Mouse (Mus musculus): ENCODE measurements around the gene Thoc2. TPM values are rescaled to one million over a fixed set of nuclear protein-coding genes. Genes with fewer than 3 reads are reported as not detected.
"Not testable (repeated sequence)": the region's sequence is repeated elsewhere in the genome, so short reads cannot be mapped to it uniquely, and the experiment has no call there.

Gene Thoc2
- 63.3 and 83.0 TPM in 2 replicates for total RNA-seq (2014; fragmentation: Nextera tagmentation)
- 80.7 and 88.1 TPM in 2 replicates for total RNA-seq (2017)

DNA sequence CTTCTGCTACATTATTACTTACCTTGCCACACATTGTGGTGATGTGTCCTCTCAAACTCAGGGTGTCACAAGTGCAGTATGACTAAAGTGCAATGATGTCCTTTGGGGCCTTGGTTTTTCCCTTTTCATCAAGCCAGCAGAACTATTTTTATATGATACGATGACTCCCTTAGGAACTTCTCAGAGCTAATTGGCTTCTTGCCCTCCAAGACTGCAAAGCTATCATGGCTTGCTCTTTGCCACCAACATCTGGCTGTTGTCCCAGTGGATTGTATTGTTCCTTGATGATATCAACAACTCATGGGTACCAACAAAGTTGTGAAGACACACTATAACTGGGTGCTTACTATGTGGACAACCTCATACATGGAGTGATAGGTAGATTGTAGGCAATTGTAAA lies at the start of gene Thoc2:
Gene Thoc2, minus strand, starts transcription at position 101 of the 400 bp plus-strand sequence.
- no peak for ATAC-seq (replicated peaks; ENCODE audit: poor library complexity, severe bottlenecking)

DNA sequence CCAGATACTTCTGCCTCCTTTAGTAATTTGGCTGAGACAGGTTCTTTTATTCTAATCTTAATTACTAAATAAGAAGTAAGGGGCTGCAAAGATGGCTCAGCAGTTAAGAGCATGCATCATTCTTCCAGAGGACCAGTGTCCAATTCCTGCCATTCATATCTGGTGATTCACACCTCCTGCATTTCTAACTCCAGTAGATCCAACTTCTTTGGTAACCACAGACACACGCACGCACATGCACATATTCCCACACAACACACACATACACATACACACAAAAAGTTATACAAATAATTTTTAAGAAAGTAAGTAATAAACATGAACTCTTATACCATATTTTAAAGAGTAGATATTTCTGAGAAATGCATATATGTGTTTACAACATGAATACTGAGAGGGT lies 49.6 kb upstream of the Thoc2 start:
- no peak for ATAC-seq (replicated peaks; ENCODE audit: poor library complexity, severe bottlenecking)

DNA sequence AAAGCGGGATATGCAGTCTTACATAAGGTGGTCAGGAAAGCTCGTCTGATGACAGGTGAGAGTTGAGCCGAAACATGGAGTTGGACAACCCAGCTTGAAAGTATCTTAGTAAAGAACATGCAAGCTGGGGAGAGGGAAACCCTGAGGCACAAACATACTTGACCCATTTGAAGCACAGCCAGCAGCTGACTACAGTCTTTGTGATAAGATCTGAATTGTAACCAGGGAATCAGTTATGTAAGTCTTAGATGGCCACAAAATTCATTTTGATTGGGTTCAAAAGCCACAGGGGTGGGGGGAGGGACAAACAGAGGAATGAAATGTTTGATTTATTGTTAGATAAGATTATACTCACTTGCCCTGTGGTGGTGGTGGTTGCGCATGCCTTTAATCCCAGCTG lies 48.9 kb upstream of the Thoc2 start:
- ATAC-seq (replicated peaks; ENCODE audit: poor library complexity, severe bottlenecking): no peak; the same call in 1 of the 2 replicates

DNA sequence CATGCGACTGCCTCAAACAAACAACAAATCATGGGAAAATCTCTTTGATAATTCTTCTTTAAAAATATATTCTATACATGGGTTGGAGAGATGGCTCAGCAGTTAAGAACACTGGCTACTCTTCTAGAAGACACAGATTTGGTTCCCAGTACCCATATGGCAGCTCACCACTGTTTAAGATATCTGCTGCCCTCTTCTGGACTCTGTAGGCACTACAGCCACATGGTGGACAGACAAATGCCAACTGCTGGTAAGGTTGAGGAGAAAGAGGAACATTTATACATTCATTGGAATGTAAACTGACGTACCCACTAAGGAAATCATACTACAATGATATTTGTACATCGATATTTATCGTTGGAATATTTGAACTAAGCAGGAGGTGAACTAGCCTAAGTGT lies 36.7 kb upstream of the Thoc2 start:
- peak; percentile 53 for ATAC-seq (replicated peaks; ENCODE audit: poor library complexity, severe bottlenecking)

DNA sequence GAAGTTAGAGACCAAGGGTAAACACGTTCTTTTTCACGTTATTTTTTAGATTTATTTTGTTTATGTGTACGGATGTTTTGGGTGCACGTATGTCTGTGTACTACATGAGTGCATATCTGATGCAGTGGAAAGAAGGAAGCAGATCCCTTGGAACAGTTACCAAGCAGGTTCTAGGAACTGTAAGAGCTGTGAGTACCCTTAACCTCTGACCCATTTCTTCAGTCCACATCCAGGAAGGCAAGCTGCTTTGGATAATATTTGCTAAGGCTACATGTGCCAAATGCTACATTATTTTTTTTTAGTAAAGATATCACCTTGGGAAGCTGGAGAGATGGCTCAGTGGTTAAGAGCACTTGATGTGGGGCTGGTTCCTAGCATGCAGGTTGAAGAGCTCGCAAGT lies 21.4 kb upstream of the Thoc2 start:
- no peak for ATAC-seq (replicated peaks; ENCODE audit: poor library complexity, severe bottlenecking)

DNA sequence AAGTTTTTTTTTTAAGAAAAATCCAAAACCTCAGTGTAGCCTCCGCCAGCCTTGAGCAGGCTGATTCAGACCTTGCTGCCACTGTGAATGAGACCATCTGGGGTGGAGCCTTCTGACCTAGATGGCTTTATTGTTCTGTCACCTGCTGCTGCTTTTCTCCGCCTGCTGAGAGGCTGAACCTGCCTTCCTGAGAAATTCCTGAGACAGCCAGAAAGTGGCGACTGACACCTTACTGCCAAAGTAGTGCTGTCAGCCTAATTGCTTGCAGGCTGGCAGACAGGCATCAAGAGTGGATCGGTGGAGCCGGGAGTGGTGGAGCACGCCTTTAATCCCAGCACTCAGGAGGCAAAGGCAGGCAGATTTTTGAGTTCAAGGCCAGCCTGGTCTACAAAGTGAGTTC lies 11.3 kb upstream of the Thoc2 start:
- ATAC-seq (replicated peaks; ENCODE audit: poor library complexity, severe bottlenecking): not testable (repeated sequence)

DNA sequence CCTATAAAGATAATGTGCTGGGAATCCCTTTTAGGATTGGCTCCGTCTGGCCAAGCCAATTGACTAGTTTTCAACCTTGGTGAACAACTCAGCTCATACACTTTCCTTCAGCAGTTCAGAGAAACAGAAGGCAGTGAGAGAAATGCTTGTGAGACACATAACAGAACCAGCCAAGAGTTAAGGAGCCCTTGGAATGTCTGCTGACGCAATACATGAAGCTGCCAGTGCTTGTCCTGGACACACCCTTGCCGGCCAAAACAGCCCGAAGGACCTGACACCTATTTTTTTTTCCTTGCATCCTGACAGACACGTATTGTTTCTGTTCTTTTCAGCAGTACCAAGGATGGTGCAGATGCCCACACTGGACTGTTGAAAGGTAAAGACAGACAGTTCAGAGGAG lies 4.2 kb upstream of the Thoc2 start:
- no peak for ATAC-seq (replicated peaks; ENCODE audit: poor library complexity, severe bottlenecking)

DNA sequence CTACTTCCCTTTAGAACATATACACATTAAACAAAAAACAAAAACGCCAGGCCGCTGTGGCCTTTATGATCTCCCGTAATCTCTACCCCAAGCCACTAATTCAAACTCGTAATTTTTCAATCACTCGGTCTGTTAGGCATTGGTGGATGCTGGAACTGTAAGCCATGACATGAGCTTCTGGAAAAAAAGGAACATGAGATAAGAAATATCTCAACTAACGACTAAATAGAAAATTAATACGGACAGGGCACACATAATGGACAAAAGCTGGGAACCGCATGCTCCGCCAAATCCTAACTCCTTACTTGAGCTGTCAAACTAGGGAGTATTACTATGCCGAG lies 8.4 kb downstream of the Thoc2 start:
- ATAC-seq (replicated peaks; ENCODE audit: poor library complexity, severe bottlenecking): no peak

DNA sequence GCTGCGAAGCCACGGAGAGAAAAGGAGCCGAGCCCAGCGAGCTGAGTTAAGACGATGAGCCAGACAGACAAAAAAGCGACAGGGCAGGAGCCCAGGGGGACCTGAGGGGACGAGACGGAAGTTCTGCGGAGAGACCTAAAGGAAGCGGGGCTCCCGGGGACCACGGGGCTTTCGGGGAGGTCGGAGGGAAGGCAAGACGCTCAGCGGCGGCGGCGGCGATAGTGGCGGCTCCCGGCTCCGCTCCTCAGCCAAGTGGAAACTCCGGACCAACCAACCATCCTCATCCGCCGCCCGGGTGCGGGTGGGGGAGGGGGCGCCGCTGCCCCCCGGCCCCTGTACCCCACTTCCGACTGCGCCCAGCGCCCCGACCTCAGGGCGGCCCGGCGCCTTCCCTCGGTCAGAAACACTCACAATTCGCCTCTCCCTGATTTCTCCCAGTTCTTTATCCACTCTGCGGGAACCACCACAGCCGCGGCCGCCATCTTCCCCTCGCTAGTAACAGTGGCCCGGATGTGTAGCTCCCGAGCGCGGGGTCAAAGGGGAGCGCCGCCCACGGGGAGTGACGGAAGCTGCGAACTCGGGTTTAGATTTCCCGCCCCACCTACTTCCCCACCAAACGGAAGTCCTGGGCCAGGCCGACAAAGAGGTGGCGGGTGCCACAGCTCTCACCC lies 8.9 kb downstream of the Thoc2 start:
- ATAC-seq (replicated peaks; ENCODE audit: poor library complexity, severe bottlenecking): peak; percentile 98

DNA sequence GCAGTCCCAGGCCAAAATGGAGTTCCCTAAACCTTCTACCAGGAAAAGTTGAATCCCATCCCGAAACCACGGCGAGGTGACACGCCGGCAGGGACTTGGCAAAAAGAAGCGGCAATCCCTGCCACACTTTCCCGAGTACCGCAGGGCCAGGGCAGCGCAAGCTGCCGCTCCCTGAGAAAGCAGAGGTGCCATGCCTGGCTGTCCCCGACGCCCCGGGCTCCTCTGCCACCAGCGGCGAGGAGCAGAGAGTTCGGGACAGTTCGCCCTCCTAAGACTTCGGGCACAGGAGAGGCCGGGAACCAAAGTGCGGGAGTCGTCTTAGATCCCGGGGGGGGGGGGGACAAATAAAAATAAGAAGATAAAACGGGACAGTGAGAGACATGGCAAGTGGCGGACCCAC lies 9.5 kb downstream of the Thoc2 start:
- peak; percentile 16; the same call in 1 of the 2 replicates for ATAC-seq (replicated peaks; ENCODE audit: poor library complexity, severe bottlenecking)

DNA sequence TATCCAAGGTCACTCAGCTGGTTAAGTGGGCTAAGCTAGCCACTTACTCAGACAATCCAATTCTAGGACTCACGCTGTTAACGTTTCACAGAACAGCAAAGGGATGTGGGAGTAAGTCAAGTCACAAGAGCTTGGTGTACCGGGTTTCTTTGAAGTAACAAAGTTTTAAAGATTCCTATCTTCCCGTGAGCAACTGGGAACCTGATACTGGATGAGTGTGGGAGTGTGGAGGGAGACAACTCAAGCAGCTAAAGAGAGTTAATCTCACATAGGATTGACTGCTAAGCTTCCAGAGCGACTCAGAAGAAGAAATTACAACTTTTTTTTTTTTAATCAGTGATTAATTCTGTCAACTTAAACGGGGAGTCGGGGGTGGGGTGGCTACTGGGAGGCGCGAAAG lies 10.0 kb downstream of the Thoc2 start:
- ATAC-seq (replicated peaks; ENCODE audit: poor library complexity, severe bottlenecking): no peak

DNA sequence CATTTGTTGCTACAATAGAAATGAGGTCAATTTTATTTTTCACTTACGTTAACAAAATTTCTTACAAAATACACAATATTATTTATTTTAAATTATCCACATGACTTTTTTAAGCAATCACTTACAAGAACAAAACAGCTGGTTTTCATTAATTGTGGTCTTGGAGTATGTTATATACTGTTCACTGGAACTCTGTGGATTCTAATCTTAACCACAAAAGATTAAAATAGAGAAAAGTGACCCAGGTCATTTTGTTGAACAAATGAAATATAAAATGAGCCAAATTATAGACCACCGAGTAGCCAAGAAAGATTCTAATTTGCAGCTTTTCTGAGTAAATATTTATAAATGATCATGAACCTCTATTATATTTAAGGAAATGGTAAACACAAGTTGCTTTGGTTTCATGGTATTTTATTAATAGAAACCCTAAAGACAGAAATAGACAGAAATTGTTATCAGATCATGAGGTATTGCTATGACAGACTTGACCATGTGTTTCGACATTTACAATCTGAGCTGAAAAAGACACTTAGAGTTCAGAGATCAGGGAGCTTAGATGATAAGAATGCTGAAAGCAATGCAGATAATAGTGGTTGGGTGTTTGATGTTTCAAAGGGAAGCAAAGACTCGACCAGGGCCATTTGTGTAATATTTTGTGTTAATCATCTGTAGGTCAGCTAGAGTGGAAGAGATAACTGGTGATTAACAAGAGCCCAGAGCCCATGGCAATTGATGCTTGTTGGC lies 35.5 kb downstream of the Thoc2 start:
- no peak for ATAC-seq (replicated peaks; ENCODE audit: poor library complexity, severe bottlenecking)

DNA sequence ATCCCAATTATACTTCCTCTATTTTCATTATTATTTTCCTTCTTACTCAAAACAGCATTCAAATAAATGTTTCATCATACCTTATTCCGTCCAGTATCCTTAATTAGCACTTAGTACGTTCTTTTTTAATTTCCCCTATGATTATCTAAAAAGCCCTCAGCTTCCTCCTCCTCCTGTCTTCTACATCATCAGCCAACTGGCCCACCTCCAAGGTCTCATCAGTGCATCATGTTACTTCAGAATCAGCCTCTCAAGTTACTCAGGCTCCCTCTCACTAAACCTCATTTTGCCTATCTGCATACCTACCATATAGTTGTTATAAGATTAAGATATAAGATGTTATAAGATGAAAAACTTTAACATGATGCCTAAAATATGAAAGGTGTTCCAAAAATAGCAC lies 43.9 kb downstream of the Thoc2 start:
- ATAC-seq (replicated peaks; ENCODE audit: poor library complexity, severe bottlenecking): no peak

DNA sequence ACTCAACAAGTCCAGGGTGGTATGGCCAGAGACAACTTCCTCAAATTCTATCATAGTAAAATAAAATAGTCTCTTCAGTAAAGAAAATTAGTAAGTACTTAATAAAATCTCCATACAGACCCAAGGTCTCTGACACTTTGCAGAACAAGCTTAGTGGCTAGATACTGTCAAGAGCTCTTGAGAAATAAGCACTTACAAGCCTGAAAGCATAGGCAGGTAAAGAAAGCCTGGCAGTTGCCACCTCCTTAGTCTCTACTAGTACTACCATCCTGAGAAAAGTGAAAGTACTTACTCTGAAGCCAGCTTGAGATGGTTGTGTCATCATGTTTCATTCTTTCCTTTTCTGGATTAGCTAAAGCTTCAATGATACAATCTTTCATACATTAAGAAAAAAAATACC lies 82.7 kb downstream of the Thoc2 start:
- ATAC-seq (replicated peaks; ENCODE audit: poor library complexity, severe bottlenecking): no peak

DNA sequence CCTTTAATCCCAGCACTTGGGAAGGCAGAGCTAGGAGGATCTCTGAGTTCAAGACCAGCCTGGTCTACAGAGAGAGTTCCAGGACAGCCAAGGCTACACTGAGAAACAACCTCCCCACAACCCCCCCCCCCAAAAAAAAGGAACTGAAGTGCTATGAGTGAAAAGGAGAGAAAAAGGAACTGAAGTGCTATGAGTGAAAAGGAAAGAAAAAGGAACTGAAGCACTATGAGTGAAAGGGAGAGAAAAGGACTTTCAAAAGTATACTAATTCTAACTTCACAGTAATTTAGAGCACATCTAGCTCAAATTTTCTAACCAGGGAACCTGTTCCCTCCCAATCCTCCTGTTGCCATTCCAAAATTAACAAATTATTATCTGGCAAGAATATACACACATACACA lies 114.9 kb downstream of the Thoc2 start:
- peak; percentile 72 for ATAC-seq (replicated peaks; ENCODE audit: poor library complexity, severe bottlenecking)

DNA sequence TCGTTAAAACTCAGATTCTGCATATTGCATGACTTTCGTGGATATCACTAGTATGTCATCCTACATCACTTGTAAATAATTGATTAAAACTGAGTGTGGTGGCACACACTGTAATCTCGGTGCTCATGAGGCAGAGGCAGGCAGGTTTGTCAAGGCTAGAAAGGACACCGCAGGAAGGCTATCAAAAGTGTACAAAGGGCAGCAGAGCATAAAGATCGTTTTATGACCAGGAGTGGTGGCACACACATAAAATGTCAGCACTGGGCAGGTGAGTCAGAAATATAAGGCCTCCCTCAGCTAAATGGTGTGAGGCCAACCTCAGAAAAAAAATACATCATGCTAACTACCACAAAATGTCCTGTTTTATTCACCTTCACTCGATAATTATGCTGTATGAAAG lies 127.2 kb downstream of the Thoc2 start:
- no peak for ATAC-seq (replicated peaks; ENCODE audit: poor library complexity, severe bottlenecking)

Other genes starting within 250 kb of the Thoc2 start
- gene Xiap, start 139.0 kb upstream of the Thoc2 start, total RNA-seq (2014; fragmentation: Nextera tagmentation): 43.1 and 43.6 TPM in 2 replicates
- 32.3 and 38.0 TPM in 2 replicates for gene Xiap, start 139.0 kb upstream of the Thoc2 start, total RNA-seq (2017)
- 91.2 and 93.1 TPM in 2 replicates for gene Stag2, start 228.6 kb upstream of the Thoc2 start, total RNA-seq (2014; fragmentation: Nextera tagmentation)
- gene Stag2, start 228.6 kb upstream of the Thoc2 start, total RNA-seq (2017): 465 and 541 TPM in 2 replicates